Mouse (Mus musculus): ENCODE measurements around the gene Pcnt. TPM values are rescaled to one million over a fixed set of nuclear protein-coding genes. Genes with fewer than 3 reads are reported as not detected.

The Pcnt gene
- polyA plus RNA-seq, 1 experiment from 2014 or later = 12.4 TPM

- Histone ChIP-seq H3K4me2 (ENCODE audit: low read depth, low read length) (no peak overlapping the region), H3K27ac (ENCODE audit: low read length) (no peak overlapping the region), H3K36me3 (ENCODE audit: control insufficient read depth, insufficient read depth, low read length) (peaks cover 22% of the 10 kb centered on the region), H3K4me1 (ENCODE audit: control insufficient read depth, insufficient read depth, low read length) (no peaks in the 10 kb centered on the region), H3K9ac (ENCODE audit: low read length) (no peak overlapping the region), H3K4me3 (replicated peaks; ENCODE audit: low read length) (no peak overlapping the region), H3K27me3 (ENCODE audit: control insufficient read depth, insufficient read depth, low read length) (no peaks in the 10 kb centered on the region), H3K9me3 (replicated peaks; ENCODE audit: control insufficient read depth, low read length) (no peaks in the 10 kb centered on the region)
- no peak for ATAC-seq (ENCODE audit: insufficient read depth, low FRiP score)
- WGBS = 74% methylated on average over 7 of the region's 7 CpGs
Measured at GRCm38 (mm10) chr10:76316194-76316593, 126.4 kb downstream of the Pcnt start.

GRCm38 (mm10) chr10:76306738-76307137, 135.8 kb downstream of the Pcnt start:
- Histone ChIP-seq H3K4me3 (replicated peaks; ENCODE audit: low read length) (no peak overlapping the region), H3K4me1 (ENCODE audit: control insufficient read depth, insufficient read depth, low read length) (no peaks in the 10 kb centered on the region), H3K27me3 (ENCODE audit: control insufficient read depth, insufficient read depth, low read length) (no peaks in the 10 kb centered on the region), H3K27ac (ENCODE audit: low read length) (no peak overlapping the region), H3K4me2 (ENCODE audit: low read depth, low read length) (no peak overlapping the region), H3K9ac (ENCODE audit: low read length) (no peak overlapping the region), H3K36me3 (ENCODE audit: control insufficient read depth, insufficient read depth, low read length) (no peaks in the 10 kb centered on the region), H3K9me3 (replicated peaks; ENCODE audit: control insufficient read depth, low read length) (no peaks in the 10 kb centered on the region)
- ATAC-seq (ENCODE audit: insufficient read depth, low FRiP score) = no peak
- WGBS = 80% methylated on average over 9 of the region's 9 CpGs

Other genes starting within 250 kb of the Pcnt start
- gene Prmt2, start 204.9 kb downstream of the Pcnt start, polyA plus RNA-seq (2015; fragmentation: Nextera tagmentation; extraction: Ambion mirVana) = 50.4 and 55.3 TPM in 2 replicates
- 2.7 TPM in 2 replicates for gene S100b, start 188.9 kb downstream of the Pcnt start, polyA plus RNA-seq (2015; fragmentation: Nextera tagmentation; extraction: Ambion mirVana)
- gene Dip2a, start 97.5 kb downstream of the Pcnt start, polyA plus RNA-seq (2015; fragmentation: Nextera tagmentation; extraction: Ambion mirVana) = 10.0 and 10.2 TPM in 2 replicates
- not detected in 2 replicates for gene AC141477.1, start 2.3 kb downstream of the Pcnt start, polyA plus RNA-seq (2015; fragmentation: Nextera tagmentation; extraction: Ambion mirVana)
- gene 2610028H24Rik, start 6.3 kb upstream of the Pcnt start, polyA plus RNA-seq (2015; fragmentation: Nextera tagmentation; extraction: Ambion mirVana) = 0.25 TPM in 1 of 2 replicates, not detected in the other
- 38.3 and 49.3 TPM in 2 replicates for gene Mcm3ap, start 26.1 kb upstream of the Pcnt start, polyA plus RNA-seq (2015; fragmentation: Nextera tagmentation; extraction: Ambion mirVana)
- 5.6 and 6.1 TPM in 2 replicates for gene Ybey, start 26.3 kb upstream of the Pcnt start, polyA plus RNA-seq (2015; fragmentation: Nextera tagmentation; extraction: Ambion mirVana)
- gene Lss, start 88.8 kb upstream of the Pcnt start, polyA plus RNA-seq (2015; fragmentation: Nextera tagmentation; extraction: Ambion mirVana) = 48.6 and 49.1 TPM in 2 replicates
- gene Spatc1l, start 119.5 kb upstream of the Pcnt start, polyA plus RNA-seq (2015; fragmentation: Nextera tagmentation; extraction: Ambion mirVana) = 0.21 TPM in 1 of 2 replicates, not detected in the other
- gene Ftcd, start 132.9 kb upstream of the Pcnt start, polyA plus RNA-seq (2015; fragmentation: Nextera tagmentation; extraction: Ambion mirVana) = 1.8 and 2.4 TPM in 2 replicates
- gene Col6a2, start 180.8 kb upstream of the Pcnt start, polyA plus RNA-seq (2015; fragmentation: Nextera tagmentation; extraction: Ambion mirVana) = 263 and 287 TPM in 2 replicates